Mouse (Mus musculus): ENCODE measurements around the gene Phf7. TPM values are rescaled to one million over a fixed set of nuclear protein-coding genes. Genes with fewer than 3 reads are reported as not detected.

Phf7 gene
- polyA plus RNA-seq, 2 experiments = 3.1 to 6.0 TPM

DNA sequence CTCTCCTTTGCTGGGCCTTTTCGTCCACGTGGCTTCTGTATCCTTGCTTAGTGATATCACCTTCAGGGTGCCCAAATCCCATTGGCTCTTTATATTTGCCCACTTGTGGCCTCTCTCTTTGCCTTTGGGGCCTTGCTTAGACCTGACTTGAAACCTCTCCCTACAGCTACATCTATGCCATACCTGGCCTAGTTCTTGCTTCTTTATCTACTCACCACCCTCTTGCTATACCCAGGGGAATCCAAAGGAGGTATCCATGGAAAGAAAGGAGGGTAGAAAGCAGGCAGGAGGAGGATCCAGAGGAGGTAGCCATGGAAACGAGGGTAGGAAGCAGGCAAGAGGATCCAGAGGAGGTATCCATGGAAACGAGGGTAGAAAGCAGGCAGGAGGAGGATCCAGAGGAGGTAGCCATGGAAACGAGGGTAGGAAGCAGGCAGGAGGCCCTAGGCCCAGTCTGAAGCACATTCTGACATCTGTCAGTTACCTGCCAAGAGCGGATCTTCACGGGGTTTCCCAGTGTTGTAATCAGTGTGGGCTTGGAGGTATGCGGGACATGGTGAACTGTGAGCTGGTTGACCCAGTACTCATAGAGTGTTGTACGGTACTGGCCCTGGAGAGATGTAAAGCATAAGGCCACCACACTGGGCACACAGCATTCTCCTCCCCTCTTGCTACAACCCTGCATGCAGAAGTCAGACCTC is 17.3 kb upstream of the Phf7 start:
- no peak for ATAC-seq (ENCODE audit: insufficient read depth)
- no peak overlapping the region for H3K9ac ChIP-seq (replicated peaks)
- H3K9me3 ChIP-seq (ENCODE audit: control insufficient read depth, low read length) = no peaks in the 10 kb centered on the region
- no peak for TF ChIP-seq EP300 (IDR thresholded peaks at IDR 0.05; ENCODE audit: low read depth)
- no peak for TF ChIP-seq CTCF (IDR thresholded peaks at IDR 0.05; ENCODE audit: low read depth)
- WGBS (ENCODE audit: insufficient replicate concordance) = 56% methylated on average over 9 of the region's 9 CpGs
- no peaks in the 10 kb centered on the region for H3K4me1 ChIP-seq (replicated peaks; ENCODE audit: control insufficient read depth in 2 of 2, insufficient read depth in 2 of 2, low read length in 1 of 2)
- no peaks in the 10 kb centered on the region for H3K27me3 ChIP-seq (ENCODE audit: control insufficient read depth, insufficient read depth, low read length)
- H3K36me3 ChIP-seq (replicated peaks; ENCODE audit: control insufficient read depth, insufficient read depth, low read depth) = no peaks in the 10 kb centered on the region
- H3K27ac ChIP-seq = no peak overlapping the region
- no peak for DNase-seq (ENCODE audit: low read depth in 3 of 3, low spot score in 3 of 3)
- no peak overlapping the region for H3K4me2 ChIP-seq (ENCODE audit: low read depth)
- no peak overlapping the region for H3K4me3 ChIP-seq (ENCODE audit: insufficient read depth in 1 of 2, low read depth in 2 of 2, low read length in 2 of 2)

- Histone ChIP-seq H3K9me3 (ENCODE audit: control insufficient read depth, low read length) (no peaks in the 10 kb centered on the region), H3K36me3 (replicated peaks; ENCODE audit: control insufficient read depth, insufficient read depth, low read depth) (no peaks in the 10 kb centered on the region), H3K27ac (no peak overlapping the region), H3K4me2 (ENCODE audit: low read depth) (no peak overlapping the region), H3K27me3 (ENCODE audit: control insufficient read depth, insufficient read depth, low read length) (no peaks in the 10 kb centered on the region), H3K9ac (replicated peaks) (no peak overlapping the region), H3K4me1 (replicated peaks; ENCODE audit: control insufficient read depth in 2 of 2, insufficient read depth in 2 of 2, low read length in 1 of 2) (no peaks in the 10 kb centered on the region), H3K4me3 (ENCODE audit: insufficient read depth in 1 of 2, low read depth in 2 of 2, low read length in 2 of 2) (no peak overlapping the region)
- ATAC-seq (ENCODE audit: insufficient read depth) = no peak
- no peak for DNase-seq (ENCODE audit: low read depth in 3 of 3, low spot score in 3 of 3)
- whole genome bisulfite sequencing (ENCODE audit: insufficient replicate concordance) = 81% methylated on average over 11 of the region's 11 CpGs
- TF ChIP-seq CTCF (IDR thresholded peaks at IDR 0.05; ENCODE audit: low read depth) (no peak), EP300 (IDR thresholded peaks at IDR 0.05; ENCODE audit: low read depth) (no peak)
Observed at GRCm38 (mm10) chr14:31267649-31268048, 16.5 kb upstream of the Phf7 start.

DNA sequence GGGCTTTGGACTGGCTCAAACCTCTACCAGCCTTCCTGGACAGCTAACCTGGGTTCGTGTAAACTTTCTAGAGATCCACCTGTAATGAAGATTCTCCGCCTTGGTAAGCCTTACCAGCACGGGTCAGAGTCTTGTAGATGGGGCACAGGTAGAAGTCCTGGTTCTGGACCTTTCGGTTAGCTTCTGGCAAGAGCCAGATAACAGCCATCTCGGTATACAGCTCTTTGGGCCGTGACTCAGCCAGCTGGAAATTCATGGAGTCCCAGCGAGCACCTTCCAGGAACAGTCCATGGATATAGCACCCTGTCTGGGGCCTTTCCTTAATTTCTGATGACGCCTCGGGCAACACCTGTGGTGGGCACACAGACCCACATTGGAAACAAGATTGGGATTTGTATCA is 9.8 kb upstream of the Phf7 start:
- no peaks in the 10 kb centered on the region for H3K27me3 ChIP-seq (ENCODE audit: control insufficient read depth, insufficient read depth, low read length)
- H3K4me3 ChIP-seq (ENCODE audit: insufficient read depth in 1 of 2, low read depth in 2 of 2, low read length in 2 of 2) = peak overlapping the region; percentile 3 to 44; a peak in 3 of 4 replicates
- H3K4me2 ChIP-seq (ENCODE audit: low read depth) = peak overlapping the region; percentile 68
- H3K9me3 ChIP-seq (ENCODE audit: control insufficient read depth, low read length) = no peaks in the 10 kb centered on the region
- peak; percentile 72 for ATAC-seq (ENCODE audit: insufficient read depth)
- peak; percentile 45 to 56 (median 45) for DNase-seq (ENCODE audit: low read depth in 3 of 3, low spot score in 3 of 3)
- H3K9ac ChIP-seq (replicated peaks) = peak overlapping the region; percentile 63
- WGBS (ENCODE audit: insufficient replicate concordance) = 47% methylated on average over 9 of the region's 9 CpGs
- peak; percentile 69 for TF ChIP-seq EP300 (IDR thresholded peaks at IDR 0.05; ENCODE audit: low read depth)
- no peak for TF ChIP-seq CTCF (IDR thresholded peaks at IDR 0.05; ENCODE audit: low read depth)
- peaks cover 27 to 30% of the 10 kb centered on the region in 2 experiments for H3K4me1 ChIP-seq (replicated peaks; ENCODE audit: control insufficient read depth in 2 of 2, insufficient read depth in 2 of 2, low read length in 1 of 2)
- H3K36me3 ChIP-seq (replicated peaks; ENCODE audit: control insufficient read depth, insufficient read depth, low read depth) = peaks cover 39% of the 10 kb centered on the region
- peak overlapping the region; percentile 97 for H3K27ac ChIP-seq

- no peak for TF ChIP-seq CTCF (IDR thresholded peaks at IDR 0.05; ENCODE audit: low read depth)
- peak; percentile 65 for TF ChIP-seq EP300 (IDR thresholded peaks at IDR 0.05; ENCODE audit: low read depth)
- WGBS (ENCODE audit: insufficient replicate concordance) = 23% methylated on average over 4 of the region's 4 CpGs
- H3K27ac ChIP-seq = peak overlapping the region; percentile 97
- H3K9ac ChIP-seq (replicated peaks) = peak overlapping the region; percentile 63
- H3K4me2 ChIP-seq (ENCODE audit: low read depth) = peak overlapping the region; percentile 68
- ATAC-seq (ENCODE audit: insufficient read depth) (peak; percentile 96), DNase-seq (ENCODE audit: low read depth in 3 of 3, low spot score in 3 of 3) (peak; percentile 74 to 85 (median 75))
- peaks cover 44% of the 10 kb centered on the region for H3K36me3 ChIP-seq (replicated peaks; ENCODE audit: control insufficient read depth, insufficient read depth, low read depth)
- peaks cover 27 to 30% of the 10 kb centered on the region in 2 experiments for H3K4me1 ChIP-seq (replicated peaks; ENCODE audit: control insufficient read depth in 2 of 2, insufficient read depth in 2 of 2, low read length in 1 of 2)
- no peaks in the 10 kb centered on the region for H3K9me3 ChIP-seq (ENCODE audit: control insufficient read depth, low read length)
- H3K4me3 ChIP-seq (ENCODE audit: insufficient read depth in 1 of 2, low read depth in 2 of 2, low read length in 2 of 2) = peak overlapping the region; percentile 3 to 44; a peak in 3 of 4 replicates
- H3K27me3 ChIP-seq (ENCODE audit: control insufficient read depth, insufficient read depth, low read length) = no peaks in the 10 kb centered on the region
Observed at GRCm38 (mm10) chr14:31260374-31260773, 9.3 kb upstream of the Phf7 start.

DNA sequence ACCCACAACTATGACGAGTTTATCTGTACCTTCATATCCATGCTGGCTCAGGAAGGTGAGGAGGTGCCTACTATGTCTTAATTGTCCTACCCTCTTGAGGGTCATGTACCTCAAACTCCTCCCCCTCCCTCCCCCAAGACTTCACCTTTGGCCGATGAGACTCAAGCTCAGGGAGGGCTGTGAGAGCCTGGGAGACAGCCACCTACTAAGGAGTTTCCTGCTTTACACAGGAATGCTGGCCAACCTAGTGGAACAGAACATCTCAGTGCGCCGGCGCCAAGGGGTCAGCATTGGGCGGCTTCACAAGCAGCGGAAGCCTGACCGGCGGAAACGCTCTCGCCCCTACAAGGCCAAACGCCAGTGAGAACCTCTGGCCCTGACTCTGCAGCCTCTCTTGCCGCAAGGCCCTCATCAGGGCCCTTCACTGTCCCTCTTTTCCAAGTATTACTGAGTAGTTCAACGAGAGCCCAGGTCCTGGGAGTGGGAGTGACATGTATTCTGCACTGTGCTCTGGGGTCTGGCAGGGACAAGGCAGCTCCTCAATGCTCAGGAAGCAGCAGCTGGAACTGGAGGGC is 7.4 kb upstream of the Phf7 start:
- Histone ChIP-seq H3K4me3 (ENCODE audit: insufficient read depth in 1 of 2, low read depth in 2 of 2, low read length in 2 of 2) (no peak overlapping the region), H3K36me3 (replicated peaks; ENCODE audit: control insufficient read depth, insufficient read depth, low read depth) (peaks cover 62% of the 10 kb centered on the region), H3K9me3 (ENCODE audit: control insufficient read depth, low read length) (no peaks in the 10 kb centered on the region), H3K4me1 (replicated peaks; ENCODE audit: control insufficient read depth in 2 of 2, insufficient read depth in 2 of 2, low read length in 1 of 2) (peaks cover 27 to 30% of the 10 kb centered on the region in 2 experiments), H3K4me2 (ENCODE audit: low read depth) (no peak overlapping the region), H3K27ac (0 out of 2 replicates have a peak overlapping the region, but pooled peaks have one; percentile 97), H3K27me3 (ENCODE audit: control insufficient read depth, insufficient read depth, low read length) (no peaks in the 10 kb centered on the region), H3K9ac (replicated peaks) (no peak overlapping the region)
- no peak for DNase-seq (ENCODE audit: low read depth in 3 of 3, low spot score in 3 of 3)
- no peak for TF ChIP-seq EP300 (IDR thresholded peaks at IDR 0.05; ENCODE audit: low read depth)
- no peak for TF ChIP-seq CTCF (IDR thresholded peaks at IDR 0.05; ENCODE audit: low read depth)
- no peak for ATAC-seq (ENCODE audit: insufficient read depth)
- WGBS (ENCODE audit: insufficient replicate concordance) = 92% methylated on average over 14 of the region's 14 CpGs

Measured in liver, embryonic 14.5 days (tissue).